In the genomic region with DNA sequence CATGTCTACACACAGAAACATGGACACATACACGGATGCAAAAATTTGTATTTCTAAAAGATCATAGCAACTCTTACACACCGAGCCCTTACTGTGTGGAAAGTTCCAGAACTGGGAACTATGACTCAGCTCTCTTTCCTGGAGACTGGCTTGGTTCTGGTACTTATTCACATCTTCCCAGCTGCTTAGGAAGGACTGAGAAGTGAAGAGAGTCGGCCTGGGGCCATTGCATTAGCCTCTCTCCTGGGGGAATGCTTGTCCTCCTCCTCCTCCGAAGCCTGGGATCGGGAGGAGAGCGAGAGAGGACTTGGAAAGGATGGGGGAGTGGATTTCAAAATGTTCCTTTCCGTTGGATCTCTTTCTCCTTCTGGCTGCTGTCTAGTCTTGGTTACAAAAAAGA, we compare ENCODE assay signal across 12 mouse cellular contexts.
A peak's percentile ranks its signal among the peaks of the same experiment; 100 is the strongest.
DNase-seq lines count a peak whose midpoint lies in the region; ATAC-seq lines count a peak whose summit lies in the region.
"Had no signal": no experiment of that assay in that cellular context is flagged by ENCODE, and none has a peak within 500 bp of the region (broad histone marks: within the 10 kb centered on the region; RNA-seq: fewer than 3 reads in every experiment).

No protein-coding gene starts in this region.

- peak; percentile 34 for DNase-seq in adrenal gland, adult 2 months
- no peak for DNase-seq in adrenal gland, postnatal 4 days (ENCODE audit: low spot score in 2 of 2)
- peak; percentile 11 for DNase-seq in ovary, postnatal 36 days (ENCODE audit: low spot score)
- DNase-seq in ovary, adult 18-20 months (ENCODE audit: low spot score) = no peak
- peak; percentile 53 to 63 for DNase-seq in heart, postnatal 10 days
- no peak for DNase-seq in spleen, postnatal 10 days (ENCODE audit: low spot score in 2 of 2)
- DNase-seq in hindbrain, embryonic 14.5 days (ENCODE audit: low spot score) = no peak
- DNase-seq: kidney, postnatal 14 days; spleen, adult 18-20 months had no signal

- no peaks in the 10 kb centered on the region for H3K27me3 ChIP-seq in hindbrain, embryonic 14.5 days (ENCODE audit: control insufficient read depth, insufficient read depth, low read length)
- H3K27me3 ChIP-seq in forebrain, embryonic 16.5 days (replicated peaks; ENCODE audit: control insufficient read depth, insufficient read depth, low read length) = no peaks in the 10 kb centered on the region
- H3K27me3 ChIP-seq: limb, embryonic 15.5 days had no signal

- no peaks in the 10 kb centered on the region for H3K36me3 ChIP-seq in hindbrain, embryonic 14.5 days (replicated peaks; ENCODE audit: control insufficient read depth, insufficient read depth)
- H3K36me3 ChIP-seq in forebrain, embryonic 16.5 days (ENCODE audit: control insufficient read depth, insufficient read depth) = no peaks in the 10 kb centered on the region
- H3K36me3 ChIP-seq: limb, embryonic 15.5 days had no signal

- no peak overlapping the region for H3K9ac ChIP-seq in hindbrain, embryonic 14.5 days
- H3K9ac ChIP-seq in forebrain, embryonic 16.5 days (replicated peaks; ENCODE audit: low read depth, low read length) = no peak overlapping the region
- H3K9ac ChIP-seq: limb, embryonic 15.5 days had no signal

- no peaks in the 10 kb centered on the region for H3K4me1 ChIP-seq in hindbrain, embryonic 14.5 days (replicated peaks; ENCODE audit: control insufficient read depth, insufficient read depth, low read length)
- no peaks in the 10 kb centered on the region for H3K4me1 ChIP-seq in forebrain, embryonic 16.5 days (replicated peaks; ENCODE audit: control insufficient read depth, insufficient read depth, low read length)
- H3K4me1 ChIP-seq: limb, embryonic 15.5 days had no signal

- 72% methylated on average over 7 of the region's 7 CpGs for WGBS in hindbrain, embryonic 14.5 days
- 70% methylated on average over 7 of the region's 7 CpGs for WGBS in forebrain, embryonic 16.5 days

- no peak overlapping the region for H3K4me3 ChIP-seq in hindbrain, embryonic 14.5 days (replicated peaks; ENCODE audit: low read length)
- no peak overlapping the region for H3K4me3 ChIP-seq in forebrain, embryonic 16.5 days (replicated peaks; ENCODE audit: low read length)
- H3K4me3 ChIP-seq: limb, embryonic 15.5 days had no signal

- no peaks in the 10 kb centered on the region for H3K9me3 ChIP-seq in hindbrain, embryonic 14.5 days (ENCODE audit: control insufficient read depth, low read length)
- no peaks in the 10 kb centered on the region for H3K9me3 ChIP-seq in forebrain, embryonic 16.5 days (ENCODE audit: control insufficient read depth, low read length)
- H3K9me3 ChIP-seq: limb, embryonic 15.5 days had no signal

- ATAC-seq in hindbrain, embryonic 14.5 days (ENCODE audit: low FRiP score) = no peak
- ATAC-seq in forebrain, embryonic 16.5 days = no peak
- ATAC-seq: hindbrain, postnatal 0 days had no signal

- intact Hi-C loops in heart, postnatal 10 days (cut with DNase I) = no loop called here

- no peak overlapping the region for H3K4me2 ChIP-seq in hindbrain, embryonic 14.5 days (replicated peaks)
- no peak overlapping the region for H3K4me2 ChIP-seq in forebrain, embryonic 16.5 days (ENCODE audit: low read length)
- H3K4me2 ChIP-seq: limb, embryonic 15.5 days had no signal

- no peak overlapping the region for H3K27ac ChIP-seq in hindbrain, embryonic 14.5 days
- no peak overlapping the region for H3K27ac ChIP-seq in forebrain, embryonic 16.5 days (ENCODE audit: low read length)
- H3K27ac ChIP-seq: hindbrain, postnatal 0 days; limb, embryonic 15.5 days had no signal

Comparison
In these comparisons a context has a peak if more than half of its experiments do, and no peak if none do; other contexts are left out.
1. DNase-seq: peak in adrenal gland, adult 2 months (single experiment), ovary, postnatal 36 days (single experiment) and heart, postnatal 10 days (2 of 2); none in adrenal gland, postnatal 4 days (0 of 2), ovary, adult 18-20 months (single experiment), spleen, postnatal 10 days (0 of 2) and hindbrain, embryonic 14.5 days (single experiment).